Mouse (Mus musculus) hindbrain, postnatal 0 days (tissue): ENCODE measurements around the gene Olfr15. TPM values are rescaled to one million over a fixed set of nuclear protein-coding genes. Genes with fewer than 3 reads are reported as not detected.

Experiments
- ATAC-seq: fragments of 200-750 bp; cut with Nextera tagmentation; 2 replicates; pipeline ENCODE4 v1.8.0; 2017; ENCODE audit warnings: mild to moderate bottlenecking, moderate TSS enrichment, moderate library complexity
- DNase-seq: peaks from one replicate; pipeline ENCODE4 v3.0.0-alpha.2; 2015; ENCODE audit warnings: low spot score
- H3K27ac ChIP-seq: fragments of 300-500 bp; sonication (generic); 2 replicates; pipeline ENCODE4 v1.5.1; 2014; ENCODE audit warnings: mild to moderate bottlenecking
- H3K27me3 ChIP-seq: fragments of 300-500 bp; sonication (generic); 2 replicates; pipeline ENCODE4 v1.6.1; 2014; ENCODE audit warnings: low read length, mixed read lengths; ENCODE audit not compliant: insufficient read depth
- H3K36me3 ChIP-seq: fragments of 300-500 bp; sonication (generic); 2 replicates; pipeline ENCODE4 v1.6.1; 2014; ENCODE audit warnings: low read length, mixed read lengths; ENCODE audit not compliant: insufficient read depth
- H3K4me1 ChIP-seq: fragments of 300-500 bp; sonication (generic); 2 replicates; pipeline ENCODE4 v1.6.1; 2014; ENCODE audit warnings: antibody characterized with exemption, low read length, mixed read lengths; ENCODE audit not compliant: insufficient read depth
- H3K4me2 ChIP-seq: fragments of 300-500 bp; sonication (generic); 2 replicates; pipeline ENCODE4 v1.6.1; 2014; ENCODE audit warnings: low read depth, mild to moderate bottlenecking, low read length, moderate library complexity, mixed read lengths
- H3K4me3 ChIP-seq: fragments of 300-500 bp; sonication (generic); 2 replicates; pipeline ENCODE4 v1.5.1; 2014; ENCODE audit warnings: low read length
- H3K9ac ChIP-seq: fragments of 300-500 bp; sonication (generic); replicated peaks from 2 replicates; pipeline ENCODE4 v1.6.1; 2014; ENCODE audit warnings: mild to moderate bottlenecking, low read length, moderate library complexity, mixed read lengths
- H3K9me3 ChIP-seq: fragments of 300-500 bp; sonication (generic); 2 replicates; pipeline ENCODE4 v1.6.1; 2016; ENCODE audit warnings: low read length, mixed read lengths
- CTCF ChIP-seq: IDR thresholded peaks from 2 replicates; pipeline ENCODE4 v1.5.1; 2016; ENCODE audit warnings: antibody characterized with exemption, control low read depth, low read depth
- WGBS: fragments of 180-500 bp; shearing (Covaris S2); extraction: QIAGEN DNeasy Blood & Tissue Kit; methylation state at CpG from one replicate; pipeline ENCODE4 v1.1.7; 2014; 5-methylcytosine and 5-hydroxymethylcytosine counted together
- polyA plus RNA-seq: library from polyadenylated mRNA; unstranded; fragments of >200 nt; fragmentation: Nextera tagmentation; extraction: Ambion mirVana; gene quantifications from 2 replicates; pipeline ENCODE4 v1.2.1, GENCODE M21; 2015
- total RNA-seq: library from RNA; depleted of rRNA; stranded (reverse); fragments of >200 nt; gene quantifications from 2 replicates; pipeline ENCODE4 v1.2.3, GENCODE M21; 2014; rRNA removed

The Olfr15 gene
- total and polyA plus RNA-seq, 2 experiments from 2014 or later, result not detected

DNA sequence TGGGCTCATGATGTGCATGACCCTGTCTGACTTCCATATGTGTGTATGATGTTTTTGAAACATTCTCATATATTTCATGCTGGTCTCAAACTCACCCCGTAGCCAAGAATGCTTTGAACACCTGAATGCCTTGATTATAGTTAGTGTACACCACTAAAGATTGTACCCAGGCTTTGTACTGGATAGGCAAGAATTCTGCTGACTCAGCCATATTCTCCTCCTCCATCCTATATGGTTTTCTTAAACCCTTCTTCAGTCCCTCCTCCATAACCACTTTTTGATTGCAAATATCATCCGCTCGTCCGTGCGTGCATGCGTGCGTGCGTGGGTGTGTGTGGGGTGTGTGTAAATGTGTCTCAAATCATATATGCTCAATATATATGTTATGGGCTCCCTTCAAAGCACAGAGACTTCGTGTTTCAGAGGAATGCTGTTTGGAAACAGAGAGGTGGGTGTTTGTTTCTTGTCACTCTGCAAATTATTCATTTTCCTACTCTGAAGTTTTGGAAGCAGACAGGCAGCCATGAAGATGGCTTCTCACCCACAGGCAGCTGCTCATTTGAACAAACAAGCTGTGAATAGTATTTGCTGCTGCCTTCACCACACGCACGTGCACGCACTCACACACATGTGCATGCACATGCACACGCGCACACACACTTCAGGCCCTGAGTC lies 61.1 kb downstream of the Olfr15 start:
- ATAC-seq, result no peak
- 95% methylated on average over 14 of the region's 14 CpGs for WGBS

DNA sequence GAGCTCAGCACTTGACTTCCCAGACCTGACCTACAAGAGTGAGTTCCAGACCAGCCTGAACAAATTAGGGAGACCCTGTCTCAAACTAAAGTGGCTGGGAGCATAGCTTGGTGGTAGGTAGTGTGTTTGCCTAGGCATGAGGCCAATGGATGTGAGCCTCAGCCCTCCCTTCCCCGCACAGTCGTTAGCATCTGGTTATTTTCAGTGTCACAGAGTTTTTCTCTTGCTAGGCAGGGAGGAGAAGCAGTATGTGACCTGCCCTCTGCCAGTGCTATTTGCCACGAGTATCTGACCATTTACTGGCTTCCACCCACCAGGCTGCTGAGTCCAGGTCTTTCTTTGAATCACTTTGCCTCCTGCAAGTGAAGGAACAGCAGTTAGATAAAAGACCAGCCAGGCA lies 63.1 kb downstream of the Olfr15 start:
- TF ChIP-seq CTCF, result no peak
- Histone ChIP-seq H3K36me3 (peaks cover 20% of the 10 kb centered on the region), H3K4me2 (no peak overlapping the region), H3K9ac (no peak overlapping the region), H3K9me3 (no peaks in the 10 kb centered on the region), H3K27ac (no peak overlapping the region; the same call in 1 of the 2 replicates), H3K4me3 (no peak overlapping the region), H3K27me3 (no peaks in the 10 kb centered on the region), H3K4me1 (no peaks in the 10 kb centered on the region)
- 74% methylated on average over 3 of the region's 3 CpGs for WGBS
- no peak for DNase-seq
- no peak for ATAC-seq

More for the DNA sequence above, 61.1 kb downstream of the Olfr15 start:
- Histone ChIP-seq H3K9me3 (no peaks in the 10 kb centered on the region), H3K36me3 (0 out of 2 replicates have a peak, but pooled peaks cover under 1% of the 10 kb centered on the region), H3K27me3 (no peaks in the 10 kb centered on the region), H3K4me2 (no peak overlapping the region), H3K4me1 (no peaks in the 10 kb centered on the region), H3K4me3 (no peak overlapping the region), H3K27ac (no peak overlapping the region), H3K9ac (no peak overlapping the region)
- no peak for DNase-seq
- no peak for TF ChIP-seq CTCF

Other genes starting within 250 kb of the Olfr15 start
- not detected in 2 replicates for gene Olfr161, start 239.8 kb upstream of the Olfr15 start, total RNA-seq
- gene Olfr161, start 239.8 kb upstream of the Olfr15 start, polyA plus RNA-seq, result not detected in 2 replicates
- not detected in 2 replicates for gene Mefv, start 112.8 kb upstream of the Olfr15 start, total RNA-seq
- not detected in 2 replicates for gene Mefv, start 112.8 kb upstream of the Olfr15 start, polyA plus RNA-seq
- gene Zfp263, start 86.8 kb upstream of the Olfr15 start, total RNA-seq, result 22.7 and 22.9 TPM in 2 replicates
- gene Zfp263, start 86.8 kb upstream of the Olfr15 start, polyA plus RNA-seq, result 33.1 and 33.5 TPM in 2 replicates
- 3.4 and 3.6 TPM in 2 replicates for gene Zfp174, start 16.4 kb downstream of the Olfr15 start, total RNA-seq
- gene Zfp174, start 16.4 kb downstream of the Olfr15 start, polyA plus RNA-seq, result 1.2 and 1.3 TPM in 2 replicates
- gene Naa60, start 41.5 kb downstream of the Olfr15 start, total RNA-seq, result 76.7 and 89.6 TPM in 2 replicates
- 85.7 and 91.6 TPM in 2 replicates for gene Naa60, start 41.5 kb downstream of the Olfr15 start, polyA plus RNA-seq
- 21.4 and 24.4 TPM in 2 replicates for gene Zfp597, start 53.7 kb downstream of the Olfr15 start, total RNA-seq
- 10.0 and 11.9 TPM in 2 replicates for gene Zfp597, start 53.7 kb downstream of the Olfr15 start, polyA plus RNA-seq
- gene Gm20695, start 53.8 kb downstream of the Olfr15 start, total RNA-seq, result 2.9 and 10.9 TPM in 2 replicates
- gene Gm20695, start 53.8 kb downstream of the Olfr15 start, polyA plus RNA-seq, result 1.0 and 3.2 TPM in 2 replicates
- gene 1700037C18Rik, start 77.8 kb downstream of the Olfr15 start, total RNA-seq, result 7.9 and 47.7 TPM in 2 replicates
- gene 1700037C18Rik, start 77.8 kb downstream of the Olfr15 start, polyA plus RNA-seq, result 12.6 and 12.7 TPM in 2 replicates
- 11.8 and 14.4 TPM in 2 replicates for gene Cluap1, start 77.9 kb downstream of the Olfr15 start, total RNA-seq
- 42.3 and 42.6 TPM in 2 replicates for gene Cluap1, start 77.9 kb downstream of the Olfr15 start, polyA plus RNA-seq
- 0.93 and 1.3 TPM in 2 replicates for gene Nlrc3, start 145.8 kb downstream of the Olfr15 start, total RNA-seq
- 0.61 and 0.63 TPM in 2 replicates for gene Nlrc3, start 145.8 kb downstream of the Olfr15 start, polyA plus RNA-seq
- gene Slx4, start 172.9 kb downstream of the Olfr15 start, total RNA-seq, result 28.1 and 35.9 TPM in 2 replicates
- gene Slx4, start 172.9 kb downstream of the Olfr15 start, polyA plus RNA-seq, result 15.1 and 15.4 TPM in 2 replicates
- gene Dnase1, start 206.1 kb downstream of the Olfr15 start, total RNA-seq, result 0.31 TPM in 1 of 2 replicates, not detected in the other
- 2.0 and 2.3 TPM in 2 replicates for gene Dnase1, start 206.1 kb downstream of the Olfr15 start, polyA plus RNA-seq
- 41.2 and 42.6 TPM in 2 replicates for gene Trap1, start 246.9 kb downstream of the Olfr15 start, total RNA-seq
- 51.2 and 52.1 TPM in 2 replicates for gene Trap1, start 246.9 kb downstream of the Olfr15 start, polyA plus RNA-seq